Mouse (Mus musculus) forebrain, embryonic 14.5 days (tissue): ENCODE measurements at regions not wholly inside any gene's neighbourhood (a gene's known extent, or its start where the extent isn't known, plus 50 kb on each side); places are given as distances from the start of the nearest gene placed in this dataset.
A peak's percentile ranks its signal among the peaks of the same experiment; 100 is the strongest.

Experiments used
- ATAC-seq: fragments of 200-750 bp; cut with Nextera tagmentation; 2 replicates; pipeline ENCODE4 v1.8.0; 2017; ENCODE audit warnings: mild to moderate bottlenecking, moderate library complexity
- DNase-seq: peaks from one replicate; pipeline ENCODE4 v3.0.0-alpha.2; 2015; ENCODE audit warnings: low spot score
- H3K27ac ChIP-seq: fragments of 300-500 bp; sonication (generic); 2 replicates; pipeline ENCODE4 v1.5.1; 2014; ENCODE audit warnings: low read depth, mild to moderate bottlenecking, control low read depth, low read length, moderate library complexity
- H3K27me3 ChIP-seq: fragments of 300-500 bp; sonication (generic); replicated peaks from 2 replicates; pipeline ENCODE4 v1.6.1; 2014; ENCODE audit warnings: low read length, control low read depth, mixed read lengths; ENCODE audit not compliant: control insufficient read depth, insufficient read depth
- H3K36me3 ChIP-seq: fragments of 300-500 bp; sonication (generic); 2 replicates; pipeline ENCODE4 v1.6.1; 2014; ENCODE audit warnings: low read length, control low read depth; ENCODE audit not compliant: control insufficient read depth, insufficient read depth
- H3K4me1 ChIP-seq: fragments of 300-500 bp; sonication (generic); 2 replicates; pipeline ENCODE4 v1.6.1; 2014; ENCODE audit warnings: antibody characterized with exemption, low read length, control low read depth; ENCODE audit not compliant: control insufficient read depth, insufficient read depth
- H3K4me2 ChIP-seq: fragments of 300-500 bp; sonication (generic); 2 replicates; pipeline ENCODE4 v1.6.1; 2014; ENCODE audit warnings: mild to moderate bottlenecking, control low read depth, low read length
- H3K4me3 ChIP-seq: fragments of 300-500 bp; sonication (generic); 2 replicates; pipeline ENCODE4 v1.5.1; 2014; ENCODE audit warnings: low read depth, low read length, control low read depth
- H3K9ac ChIP-seq: fragments of 300-500 bp; sonication (generic); 2 replicates; pipeline ENCODE4 v1.6.1; 2014; ENCODE audit warnings: mild to moderate bottlenecking, low read length, control low read depth, moderate library complexity
- H3K9me3 ChIP-seq: fragments of 300-500 bp; sonication (generic); replicated peaks from 2 replicates; pipeline ENCODE4 v1.6.1; 2016; ENCODE audit warnings: low read length, control low read depth, mixed read lengths; ENCODE audit not compliant: control insufficient read depth
- WGBS: fragments of 180-500 bp; shearing (Covaris S2); extraction: QIAGEN DNeasy Blood & Tissue Kit; methylation state at CpG from one replicate; pipeline ENCODE4 v1.1.7; 2014; 5-methylcytosine and 5-hydroxymethylcytosine counted together

DNA sequence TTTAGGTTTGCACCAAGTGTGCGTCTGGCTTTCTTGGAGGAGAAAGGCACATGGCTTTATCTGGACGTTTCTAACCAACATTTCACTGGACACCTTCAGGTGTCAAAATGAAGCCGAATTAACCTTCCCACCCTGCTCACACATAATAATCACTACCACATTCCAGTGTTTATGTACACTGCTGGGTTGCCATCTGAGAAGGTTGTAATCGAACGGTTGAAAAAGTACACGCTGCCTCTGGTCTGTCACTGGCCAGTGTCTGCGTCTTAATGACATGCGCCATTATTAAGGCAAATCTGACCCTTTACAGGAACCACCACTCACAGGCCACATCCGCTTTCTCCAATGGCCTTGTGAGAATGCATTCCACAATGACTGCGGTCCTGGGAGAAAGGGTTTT lies 96.4 kb downstream of the Ackr3 start:
- DNase-seq, result no peak
- ATAC-seq, result no peak
- 89% methylated on average over 10 of the region's 10 CpGs for WGBS
- H3K27me3 ChIP-seq, result no peaks in the 10 kb centered on the region
- no peak overlapping the region for H3K4me2 ChIP-seq
- H3K9me3 ChIP-seq, result no peaks in the 10 kb centered on the region
- H3K4me1 ChIP-seq, result peaks cover 3% of the 10 kb centered on the region; the same call in 1 of the 2 replicates
- H3K27ac ChIP-seq, result no peak overlapping the region
- H3K36me3 ChIP-seq, result no peaks in the 10 kb centered on the region
- no peak overlapping the region for H3K4me3 ChIP-seq
- no peak overlapping the region for H3K9ac ChIP-seq

DNA sequence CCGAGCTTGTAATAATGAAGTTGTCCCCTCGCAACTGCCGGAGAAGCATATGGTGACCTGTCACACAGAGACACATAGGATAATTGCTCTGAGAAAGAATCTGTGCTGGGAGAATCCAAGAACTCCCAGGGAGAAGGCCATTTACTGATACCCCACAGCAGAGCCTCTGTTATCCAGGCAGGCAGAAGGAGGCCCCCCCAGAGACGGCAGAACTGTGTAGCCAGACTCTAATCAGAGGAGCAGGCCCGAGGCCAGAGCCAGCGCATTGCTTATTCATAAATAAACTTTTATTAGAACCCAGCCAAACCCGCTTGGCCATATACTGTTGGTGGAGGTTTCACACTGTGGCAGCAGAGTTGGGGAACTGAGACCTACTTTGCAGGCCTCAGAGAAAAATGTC lies 100.6 kb downstream of the Ackr3 start:
- 53% methylated on average over 7 of the region's 7 CpGs for WGBS
- Histone ChIP-seq H3K36me3 (no peaks in the 10 kb centered on the region), H3K4me2 (no peak overlapping the region), H3K27ac (peak overlapping the region; percentile 48; the same call in 1 of the 2 replicates), H3K4me1 (peaks cover 3% of the 10 kb centered on the region; the same call in 1 of the 2 replicates), H3K4me3 (no peak overlapping the region), H3K9me3 (no peaks in the 10 kb centered on the region), H3K27me3 (no peaks in the 10 kb centered on the region), H3K9ac (no peak overlapping the region)
- ATAC-seq, result peak; percentile 57; the same call in 1 of the 2 replicates
- DNase-seq, result peak; percentile 58

DNA sequence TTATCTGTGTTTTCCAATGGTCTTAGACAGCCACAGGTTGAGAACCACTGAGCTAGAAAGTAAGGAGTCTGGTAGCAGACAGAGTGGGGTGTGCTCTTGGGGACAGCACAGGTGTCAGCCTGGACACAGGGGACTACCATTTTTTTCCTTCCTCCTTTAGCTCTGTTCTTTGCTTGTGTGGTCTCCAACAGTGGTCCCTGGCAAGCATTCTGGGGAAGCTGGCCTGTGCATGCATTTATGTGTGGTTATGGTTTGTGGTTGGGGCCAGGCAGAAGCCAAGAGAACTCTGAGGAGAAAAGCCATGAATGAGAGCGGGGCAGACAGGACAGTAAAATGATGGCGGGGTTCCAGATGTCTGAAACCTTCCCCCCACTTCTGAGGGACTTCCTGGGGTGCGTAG lies 107.2 kb downstream of the Ackr3 start:
- Histone ChIP-seq H3K9me3 (no peaks in the 10 kb centered on the region), H3K4me1 (peaks cover 4% of the 10 kb centered on the region; the same call in 1 of the 2 replicates), H3K27ac (no peak overlapping the region), H3K36me3 (no peaks in the 10 kb centered on the region), H3K9ac (no peak overlapping the region), H3K4me2 (no peak overlapping the region), H3K27me3 (no peaks in the 10 kb centered on the region), H3K4me3 (no peak overlapping the region)
- DNase-seq (no peak), ATAC-seq (no peak)
- WGBS, result 84% methylated on average over 3 of the region's 3 CpGs

DNA sequence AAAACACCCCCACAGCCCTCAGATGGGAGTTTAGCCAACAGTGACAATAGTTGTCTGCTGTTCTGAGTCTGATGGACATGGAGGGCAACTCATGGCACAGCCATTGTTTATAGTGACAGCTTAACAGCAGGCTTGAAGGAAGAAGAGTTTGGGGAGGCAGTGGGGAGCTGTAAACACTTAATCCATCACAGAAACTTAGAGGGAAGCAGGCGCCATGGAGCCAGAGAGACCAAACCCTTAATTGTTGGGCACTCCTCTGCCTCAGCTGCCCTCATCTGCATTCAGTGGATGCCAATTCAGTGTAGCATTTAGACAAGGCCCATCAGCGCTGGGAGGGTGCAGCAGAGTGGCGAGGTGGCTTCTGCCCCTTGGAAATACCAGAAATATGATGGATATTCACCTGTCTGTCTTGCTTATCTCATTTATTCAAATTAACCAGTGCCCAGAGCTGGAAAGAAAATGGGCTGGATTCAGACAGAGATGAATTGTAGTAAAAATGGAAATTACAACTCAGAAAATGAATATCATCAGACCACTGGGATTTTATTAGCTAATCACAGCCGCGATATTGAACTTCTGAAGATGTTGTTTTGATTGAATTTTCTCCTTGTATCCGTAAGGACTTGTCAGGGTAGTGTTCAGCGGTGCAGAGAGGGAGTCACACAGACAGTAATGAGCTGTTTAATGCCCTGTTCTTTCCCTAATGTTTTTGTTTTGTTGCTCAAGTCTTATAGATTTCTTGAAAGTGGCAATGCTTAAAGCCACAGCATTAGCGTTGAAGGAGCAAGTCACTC lies 108.1 kb downstream of the Ackr3 start:
- Histone ChIP-seq H3K9ac (no peak overlapping the region), H3K4me1 (peaks cover 4% of the 10 kb centered on the region; the same call in 1 of the 2 replicates), H3K4me2 (no peak overlapping the region), H3K4me3 (no peak overlapping the region), H3K27ac (no peak overlapping the region), H3K27me3 (no peaks in the 10 kb centered on the region), H3K9me3 (no peaks in the 10 kb centered on the region), H3K36me3 (no peaks in the 10 kb centered on the region)
- DNase-seq (peak; percentile 33), ATAC-seq (peak; percentile 52)
- WGBS, result 62% methylated on average over 8 of the region's 8 CpGs

GRCm38 (mm10) chr1:90313750-90314359 lies 110.1 kb downstream of the Ackr3 start:
- 72% methylated on average over 12 of the region's 12 CpGs for WGBS
- H3K27me3 ChIP-seq, result no peaks in the 10 kb centered on the region
- no peak overlapping the region for H3K9ac ChIP-seq
- no peaks in the 10 kb centered on the region for H3K36me3 ChIP-seq
- H3K4me2 ChIP-seq, result no peak overlapping the region
- ATAC-seq (no peak), DNase-seq (no peak)
- H3K9me3 ChIP-seq, result no peaks in the 10 kb centered on the region
- H3K4me3 ChIP-seq, result no peak overlapping the region
- peaks cover 9% of the 10 kb centered on the region for H3K4me1 ChIP-seq
- no peak overlapping the region for H3K27ac ChIP-seq

DNA sequence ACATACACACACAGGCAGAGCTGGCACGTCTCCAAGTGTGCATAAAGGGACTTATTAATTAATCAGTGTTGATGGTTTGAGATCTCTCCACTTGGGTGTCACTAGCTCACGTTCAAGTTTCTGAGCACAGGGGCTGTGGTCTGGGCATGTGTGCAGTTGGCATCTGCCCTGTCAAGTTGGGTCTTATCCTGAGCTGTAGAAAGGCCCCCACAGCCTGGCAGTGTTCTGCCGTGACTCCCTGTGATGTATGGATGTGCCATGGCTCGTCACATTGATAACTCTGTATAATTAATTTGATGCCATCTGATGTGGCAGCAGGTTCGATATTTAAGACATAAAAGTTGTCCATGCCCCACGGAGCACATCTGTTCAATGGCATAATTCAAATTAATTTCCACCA lies 114.1 kb downstream of the Ackr3 start:
- H3K4me1 ChIP-seq, result peaks cover 4% of the 10 kb centered on the region
- peak; percentile 79 for DNase-seq
- no peak overlapping the region for H3K9ac ChIP-seq
- peak overlapping the region; percentile 44; the same call in 1 of the 2 replicates for H3K27ac ChIP-seq
- WGBS, result 53% methylated on average over 6 of the region's 6 CpGs
- no peak overlapping the region for H3K4me3 ChIP-seq
- no peaks in the 10 kb centered on the region for H3K9me3 ChIP-seq
- no peaks in the 10 kb centered on the region for H3K27me3 ChIP-seq
- H3K36me3 ChIP-seq, result no peaks in the 10 kb centered on the region
- no peak overlapping the region for H3K4me2 ChIP-seq
- ATAC-seq, result peak; percentile 77

- Histone ChIP-seq H3K4me3 (no peak overlapping the region), H3K9me3 (no peaks in the 10 kb centered on the region), H3K9ac (no peak overlapping the region), H3K4me1 (peaks cover 4% of the 10 kb centered on the region), H3K4me2 (no peak overlapping the region), H3K27ac (peak overlapping the region; percentile 44; the same call in 1 of the 2 replicates), H3K36me3 (no peaks in the 10 kb centered on the region), H3K27me3 (no peaks in the 10 kb centered on the region)
- ATAC-seq (no peak), DNase-seq (no peak)
- 86% methylated on average over 9 of the region's 9 CpGs for WGBS
Observed at GRCm38 (mm10) chr1:90318502-90318901, 114.7 kb downstream of the Ackr3 start.

GRCm38 (mm10) chr1:90320518-90320917 lies 116.7 kb downstream of the Ackr3 start:
- Histone ChIP-seq H3K9me3 (no peaks in the 10 kb centered on the region), H3K36me3 (no peaks in the 10 kb centered on the region), H3K27ac (no peak overlapping the region), H3K9ac (no peak overlapping the region), H3K4me1 (peaks cover 4% of the 10 kb centered on the region), H3K4me2 (no peak overlapping the region), H3K27me3 (no peaks in the 10 kb centered on the region), H3K4me3 (no peak overlapping the region)
- 69% methylated on average over 9 of the region's 9 CpGs for WGBS
- no peak for DNase-seq
- no peak for ATAC-seq

GRCm38 (mm10) chr1:90321501-90321900 lies 117.7 kb downstream of the Ackr3 start:
- 83% methylated on average over 8 of the region's 8 CpGs for WGBS
- Histone ChIP-seq H3K9ac (no peak overlapping the region), H3K27ac (no peak overlapping the region), H3K9me3 (no peaks in the 10 kb centered on the region), H3K27me3 (no peaks in the 10 kb centered on the region), H3K4me2 (no peak overlapping the region), H3K4me3 (no peak overlapping the region), H3K4me1 (peaks cover 4% of the 10 kb centered on the region), H3K36me3 (no peaks in the 10 kb centered on the region)
- DNase-seq (no peak), ATAC-seq (no peak)
